Mouse (Mus musculus): Measurements from ENCODE around the gene Gm10310.
"Not testable (repeated sequence)": the region's sequence is repeated elsewhere in the genome, so short reads cannot be mapped to it uniquely, and the experiment has no call there.

Gene Gm10310

GRCm38 (mm10) chr10:129984962-129985361 lies at the start of gene Gm10310:
Gene Gm10310 (minus strand): TSS chr10:129985062.
- not testable (repeated sequence) for DNase-seq (ENCODE audit: low read depth, low spot score)

- no peak for DNase-seq (ENCODE audit: low read depth, low spot score)
These were observed 45.2 kb upstream of the Gm10310 start, which contains the start of gene Olfr821 for GRCm38 (mm10) chr10:130030048-130030447. Gene Olfr821 (plus strand): TSS chr10:130030348.

- no peak for DNase-seq (ENCODE audit: low read depth, low spot score)
These were observed 27.5 kb upstream of the Gm10310 start, which contains the start of gene Olfr820 for GRCm38 (mm10) chr10:130012321-130012720. Gene Olfr820 (plus strand): TSS chr10:130012621.

- not testable (repeated sequence) for DNase-seq (ENCODE audit: low read depth, low spot score)
These were observed 20.5 kb upstream of the Gm10310 start for GRCm38 (mm10) chr10:130005366-130005765.

GRCm38 (mm10) chr10:130004104-130004503 lies 19.2 kb upstream of the Gm10310 start:
- not testable (repeated sequence) for DNase-seq (ENCODE audit: low read depth, low spot score)

GRCm38 (mm10) chr10:129981867-129982266 lies 3.0 kb downstream of the Gm10310 start:
- not testable (repeated sequence) for DNase-seq (ENCODE audit: low read depth, low spot score)

GRCm38 (mm10) chr10:129976040-129976439 lies 8.8 kb downstream of the Gm10310 start, which contains the start of gene Olfr247:
Gene Olfr247 (minus strand): TSS chr10:129976140.
- DNase-seq (ENCODE audit: low read depth, low spot score), result not testable (repeated sequence)

- DNase-seq (ENCODE audit: low read depth, low spot score), result not testable (repeated sequence)
These were observed 11.9 kb downstream of the Gm10310 start for GRCm38 (mm10) chr10:129972994-129973393.

- not testable (repeated sequence) for DNase-seq (ENCODE audit: low read depth, low spot score)
These were observed 17.7 kb downstream of the Gm10310 start, which contains the start of gene Olfr819 for GRCm38 (mm10) chr10:129967166-129967565. Gene Olfr819 (minus strand): TSS chr10:129967266.

- DNase-seq (ENCODE audit: low read depth, low spot score), result not testable (repeated sequence)
These were observed 18.6 kb downstream of the Gm10310 start for GRCm38 (mm10) chr10:129966232-129966631.

GRCm38 (mm10) chr10:129949000-129949399 lies 35.9 kb downstream of the Gm10310 start, which contains the start of gene Olfr818:
Gene Olfr818 (minus strand): TSS chr10:129949100.
- DNase-seq (ENCODE audit: low read depth, low spot score), result no peak
